Mouse (Mus musculus) liver, embryonic 14.5 days (tissue): Measurements from ENCODE around the gene Abhd4.

Source experiments
- CTCF ChIP-seq: IDR thresholded peaks from 2 replicates; pipeline ENCODE4 v1.5.1; 2016; ENCODE audit warnings: antibody characterized with exemption, low read depth, control low read depth
- EP300 ChIP-seq: IDR thresholded peaks from 2 replicates; pipeline ENCODE4 v1.6.1; 2016; ENCODE audit warnings: antibody characterized with exemption, low read depth

DNA sequence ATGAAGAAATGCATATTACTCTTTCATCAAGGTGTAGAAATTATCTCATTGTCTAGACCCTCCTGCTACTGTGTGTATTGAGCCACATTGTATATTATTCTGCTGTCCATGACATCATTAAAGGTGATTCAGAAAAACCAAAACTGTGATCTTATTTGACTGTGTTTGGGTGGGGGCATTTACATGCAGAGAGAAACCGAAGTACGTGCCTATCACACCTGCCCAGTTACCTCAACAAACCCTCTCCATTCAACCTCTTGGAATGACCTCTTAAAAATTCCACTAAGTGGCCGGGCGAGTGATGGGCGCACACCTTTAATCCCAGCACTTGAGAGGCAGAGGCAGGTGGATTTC is 29.9 kb upstream of the Abhd4 start:
- TF ChIP-seq CTCF (no peak), EP300 (no peak)
